Mouse (Mus musculus): ENCODE measurements at regions not wholly inside any gene's neighbourhood (a gene's known extent, or its start where the extent isn't known, plus 50 kb on each side); places are given as distances from the start of the nearest gene placed in this dataset.

- DNase-seq (ENCODE audit: low spot score), result no peak
These were observed 52.4 kb upstream of the Olfr291 start for GRCm38 (mm10) chr7:84800966-84801365.

DNA sequence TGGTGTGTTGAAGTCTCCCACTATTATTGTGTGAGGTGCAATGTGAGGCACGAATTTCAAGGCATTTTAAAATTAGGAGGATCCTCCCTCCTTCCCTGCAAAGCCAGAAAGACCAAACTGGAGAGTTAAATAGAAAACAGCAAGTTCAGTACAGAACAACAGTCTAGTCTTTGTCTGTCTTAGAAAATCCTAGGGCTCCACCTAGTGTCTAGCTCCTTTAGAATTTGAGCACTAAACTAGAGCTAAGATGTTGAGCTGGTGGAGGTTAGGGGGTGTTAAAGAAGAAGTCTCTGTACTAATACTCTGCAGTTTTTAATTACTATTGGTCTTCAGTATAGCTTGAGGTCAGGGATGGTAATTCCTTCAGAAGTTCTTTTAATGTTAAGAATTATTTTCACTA lies 58.7 kb upstream of the Olfr291 start:
- DNase-seq (ENCODE audit: low spot score), result peak; percentile 8

DNA sequence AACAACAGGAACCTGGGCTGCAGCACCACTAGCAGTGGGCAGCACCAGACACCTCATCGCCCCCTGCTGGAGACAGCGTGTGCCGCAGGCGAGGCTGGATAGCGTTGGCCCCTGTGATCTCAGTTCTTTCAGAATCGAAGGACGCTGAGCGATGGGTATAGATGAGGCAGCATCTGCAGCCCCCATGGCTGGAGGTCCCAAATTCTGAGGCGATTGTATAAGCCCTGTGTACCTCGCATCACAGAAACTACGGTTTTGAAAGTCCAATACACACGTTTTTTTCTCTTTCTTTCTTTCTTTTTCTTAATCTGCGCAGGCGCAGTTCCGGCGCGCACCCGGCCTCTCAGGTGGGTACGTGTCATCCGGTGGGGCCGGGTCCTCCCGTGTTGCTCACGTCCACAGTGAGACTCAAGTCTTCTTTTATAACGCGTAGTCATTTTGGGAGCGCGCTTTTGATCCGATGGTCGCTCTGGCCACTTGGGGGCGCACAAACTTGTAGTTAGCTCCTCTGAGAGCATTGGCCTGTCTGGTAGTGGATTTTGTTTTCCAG lies 74.0 kb upstream of the Olfr291 start:
- DNase-seq (ENCODE audit: low spot score), result peak; percentile 94

DNA sequence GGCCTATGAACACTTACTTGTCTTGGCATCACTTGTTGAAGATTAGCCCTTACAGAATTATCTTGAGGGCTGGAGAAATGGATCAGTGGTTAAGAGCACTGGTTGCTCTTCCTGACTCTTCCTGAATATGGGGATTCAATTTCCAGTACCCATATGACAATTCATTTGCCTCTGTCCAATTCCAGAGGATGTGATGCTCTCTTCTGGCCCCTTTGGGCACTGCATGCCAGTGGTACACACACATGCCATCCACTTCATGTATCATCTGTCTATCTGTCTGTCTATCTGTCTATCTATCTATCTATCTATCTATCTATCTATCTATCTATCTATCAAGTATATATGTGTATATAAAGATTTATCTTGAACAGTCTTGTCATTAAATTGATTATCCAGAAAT lies 75.7 kb upstream of the Olfr291 start:
- no peak for DNase-seq (ENCODE audit: low spot score)

DNA sequence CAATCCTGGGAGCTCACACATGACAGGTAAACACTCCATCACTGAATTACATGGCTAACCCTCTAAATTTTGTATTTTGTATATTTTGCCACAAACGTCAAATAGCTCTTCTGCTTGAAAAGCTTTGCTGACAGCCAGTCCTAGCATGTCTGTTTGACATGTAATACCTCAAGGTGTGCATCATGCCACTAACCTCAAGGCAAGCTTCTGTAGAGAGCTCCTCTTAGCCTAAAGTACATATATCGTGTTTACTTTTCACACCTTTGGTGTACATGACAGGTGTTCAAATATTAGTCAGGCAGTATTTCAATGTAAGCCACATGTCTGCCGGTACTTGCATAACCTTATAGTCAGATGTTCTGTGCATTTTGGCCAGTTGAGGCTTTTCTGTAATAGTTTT lies 66.5 kb upstream of the Zfand6 start:
- DNase-seq (ENCODE audit: low spot score), result no peak

DNA sequence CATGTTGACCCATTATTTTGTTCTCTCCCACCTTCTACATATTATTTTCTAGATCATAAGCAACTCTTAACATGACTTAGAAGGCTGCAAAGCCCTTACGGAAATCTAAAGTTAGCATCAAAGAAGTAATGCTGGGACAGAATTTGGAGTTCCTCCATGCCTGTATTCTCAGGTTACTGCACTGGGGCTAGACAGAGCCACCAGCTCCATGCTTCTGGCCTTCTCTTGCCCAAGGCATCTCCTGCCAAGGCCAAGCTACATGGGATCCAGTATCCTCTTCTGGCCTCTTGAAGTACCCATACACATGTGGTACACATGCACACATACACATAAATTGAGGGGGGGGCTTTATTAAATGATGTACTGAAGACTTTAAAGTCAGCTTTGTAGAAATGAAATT lies 63.6 kb upstream of the Zfand6 start:
- DNase-seq (ENCODE audit: low spot score), result no peak

- DNase-seq (ENCODE audit: low spot score), result peak; percentile 81
These were observed 59.9 kb upstream of the Zfand6 start for GRCm38 (mm10) chr7:84749434-84750301.

DNA sequence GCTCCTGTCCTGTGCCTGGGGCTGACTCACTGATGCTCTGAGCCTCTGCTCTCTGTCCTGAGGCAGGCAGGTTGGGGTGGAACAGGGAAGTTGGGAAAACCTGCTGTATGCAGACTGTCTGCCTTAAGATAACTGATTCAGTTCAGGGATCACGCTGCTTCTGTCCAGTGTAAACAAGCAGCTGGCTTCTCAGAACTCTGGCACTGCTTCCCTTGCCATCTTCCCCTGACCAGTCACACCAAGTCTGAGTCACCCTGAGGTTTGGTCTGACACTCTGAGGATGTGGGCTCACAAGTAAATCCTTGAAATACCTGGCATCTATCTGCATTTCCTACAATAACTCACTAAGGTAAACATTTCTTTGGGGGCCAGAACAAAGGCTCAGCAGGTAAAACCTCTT lies 58.1 kb upstream of the Zfand6 start:
- peak; percentile 5 for DNase-seq (ENCODE audit: low spot score)

GRCm38 (mm10) chr7:84744321-84745070 lies 54.7 kb upstream of the Zfand6 start:
- DNase-seq (ENCODE audit: low spot score), result no peak

DNA sequence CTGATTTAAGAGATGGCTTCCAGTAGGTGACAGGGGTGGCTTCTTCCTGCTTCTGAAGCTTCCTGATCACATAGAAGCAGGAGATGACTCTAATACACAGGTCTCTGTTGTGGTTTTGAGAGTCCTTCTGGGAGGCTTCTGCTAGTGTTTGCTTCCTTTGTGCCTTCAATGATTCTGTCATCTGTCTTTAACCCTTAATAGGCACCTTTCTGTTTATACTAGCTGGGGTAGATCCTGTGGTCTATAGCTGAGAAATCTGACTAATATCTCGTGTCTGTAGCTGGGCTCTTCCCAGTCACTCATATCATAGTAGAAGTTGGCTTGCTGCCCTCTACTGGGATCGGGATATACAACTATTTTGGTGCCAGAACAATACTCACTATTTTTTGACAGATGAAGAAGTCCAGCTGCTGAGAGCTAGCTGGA lies 50.2 kb upstream of the Zfand6 start:
- peak; percentile 39 for DNase-seq (ENCODE audit: low spot score)

All from embryo, embryonic 10 days (tissue).